Mouse (Mus musculus): ENCODE measurements at regions not wholly inside any gene's neighbourhood (a gene's known extent, or its start where the extent isn't known, plus 50 kb on each side); places are given as distances from the start of the nearest gene placed in this dataset.
"Not testable (repeated sequence)": the region's sequence is repeated elsewhere in the genome, so short reads cannot be mapped to it uniquely, and the experiment has no call there.

DNA sequence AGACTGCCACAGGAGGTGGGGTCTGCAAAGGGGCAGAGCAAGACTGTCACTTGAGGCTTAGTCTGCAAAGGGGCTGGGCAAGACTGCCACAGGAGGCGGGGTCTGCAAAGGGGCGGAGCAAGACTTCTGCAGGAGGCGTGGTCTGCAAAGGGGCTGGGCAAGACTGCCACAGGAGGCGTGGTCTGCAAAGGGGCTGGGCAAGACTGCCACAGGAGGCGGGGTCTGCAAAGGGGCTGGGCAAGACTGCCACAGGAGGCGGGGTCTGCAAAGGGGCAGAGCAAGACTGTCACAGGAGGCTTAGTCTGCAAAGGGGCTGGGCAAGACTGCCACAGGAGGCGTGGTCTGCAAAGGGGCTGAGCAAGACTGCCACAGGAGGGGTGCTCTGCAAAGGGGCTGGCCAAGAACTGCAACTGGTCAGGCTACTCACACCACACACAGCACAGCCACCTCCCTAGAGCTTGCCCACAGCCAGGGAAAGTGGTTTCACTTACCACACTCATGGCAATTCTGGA is 78.1 kb upstream of the Zmat1 start:
- TF ChIP-seq EP300, CTCF (IDR thresholded peaks at IDR 0.05; ENCODE audit: low read depth): not testable (repeated sequence)
